Mouse (Mus musculus): ENCODE results near the gene Ifngr2.
"Not testable (repeated sequence)": the region's sequence is repeated elsewhere in the genome, so short reads cannot be mapped to it uniquely, and the experiment has no call there.

The Ifngr2 gene

GRCm38 (mm10) chr16:91546836-91547741, at the start of gene Ifngr2:
Ifngr2 (plus strand) TSS chr16:91547072.
- DNase-seq (ENCODE audit: low spot score in 2 of 2): peak in 1 of 2 experiments; percentile 26

- no peak for DNase-seq (ENCODE audit: low spot score in 2 of 2)
These were observed 48.8 kb upstream of the Ifngr2 start for GRCm38 (mm10) chr16:91498041-91498440.

GRCm38 (mm10) chr16:91504701-91505100, 42.2 kb upstream of the Ifngr2 start:
- DNase-seq (ENCODE audit: low spot score in 2 of 2): no peak

GRCm38 (mm10) chr16:91505116-91505601, 41.7 kb upstream of the Ifngr2 start:
- no peak for DNase-seq (ENCODE audit: low spot score in 2 of 2)

GRCm38 (mm10) chr16:91506396-91506795, 40.5 kb upstream of the Ifngr2 start:
- no peak for DNase-seq (ENCODE audit: low spot score in 2 of 2)

GRCm38 (mm10) chr16:91512161-91512787, 34.6 kb upstream of the Ifngr2 start:
- peak; percentile 81 to 82 for DNase-seq (ENCODE audit: low spot score in 2 of 2)

GRCm38 (mm10) chr16:91513099-91513498, 33.8 kb upstream of the Ifngr2 start:
- no peak for DNase-seq (ENCODE audit: low spot score in 2 of 2)

GRCm38 (mm10) chr16:91517020-91517419, 29.9 kb upstream of the Ifngr2 start:
- DNase-seq (ENCODE audit: low spot score in 2 of 2): no peak

- no peak for DNase-seq (ENCODE audit: low spot score in 2 of 2)
These were observed 24.8 kb upstream of the Ifngr2 start for GRCm38 (mm10) chr16:91522040-91522439.

GRCm38 (mm10) chr16:91522479-91523309, 24.2 kb upstream of the Ifngr2 start:
- no peak for DNase-seq (ENCODE audit: low spot score in 2 of 2)

- DNase-seq (ENCODE audit: low spot score in 2 of 2): no peak
These were observed 22.7 kb upstream of the Ifngr2 start for GRCm38 (mm10) chr16:91524206-91524605.

GRCm38 (mm10) chr16:91526274-91526673, 20.6 kb upstream of the Ifngr2 start:
- DNase-seq (ENCODE audit: low spot score in 2 of 2): no peak

- DNase-seq (ENCODE audit: low spot score in 2 of 2): no peak
These were observed 19.8 kb upstream of the Ifngr2 start for GRCm38 (mm10) chr16:91527051-91527450.

GRCm38 (mm10) chr16:91527500-91527899, 19.4 kb upstream of the Ifngr2 start:
- no peak for DNase-seq (ENCODE audit: low spot score in 2 of 2)

GRCm38 (mm10) chr16:91528578-91528977, 18.3 kb upstream of the Ifngr2 start:
- no peak for DNase-seq (ENCODE audit: low spot score in 2 of 2)

- DNase-seq (ENCODE audit: low spot score in 2 of 2): not testable (repeated sequence)
These were observed 16.0 kb upstream of the Ifngr2 start for GRCm38 (mm10) chr16:91530830-91531229.

GRCm38 (mm10) chr16:91531856-91532255, 15.0 kb upstream of the Ifngr2 start:
- DNase-seq (ENCODE audit: low spot score in 2 of 2): no peak

GRCm38 (mm10) chr16:91532429-91532828, 14.4 kb upstream of the Ifngr2 start:
- no peak for DNase-seq (ENCODE audit: low spot score in 2 of 2)

GRCm38 (mm10) chr16:91533097-91534001, 13.5 kb upstream of the Ifngr2 start:
- no peak for DNase-seq (ENCODE audit: low spot score in 2 of 2)

GRCm38 (mm10) chr16:91534477-91534876, 12.4 kb upstream of the Ifngr2 start:
- DNase-seq (ENCODE audit: low spot score in 2 of 2): no peak

GRCm38 (mm10) chr16:91534888-91535287, 12.0 kb upstream of the Ifngr2 start:
- no peak for DNase-seq (ENCODE audit: low spot score in 2 of 2)

Measured in frontal cortex, postnatal 25 days (tissue).